Mouse (Mus musculus) kidney, adult 9 months (tissue): ENCODE measurements around the gene Fam181a.

Experiments
- DNase-seq: peaks from one replicate; pipeline ENCODE4 v3.0.0; 2022

Gene Fam181a

GRCm38 (mm10) chr12:103358951-103359801, 48.4 kb downstream of the Fam181a start:
- no peak for DNase-seq

GRCm38 (mm10) chr12:103360812-103361211, 50.0 kb downstream of the Fam181a start:
- DNase-seq, result no peak

- DNase-seq, result no peak
Observed at GRCm38 (mm10) chr12:103361539-103362307, 50.9 kb downstream of the Fam181a start.

GRCm38 (mm10) chr12:103362336-103362735, 51.6 kb downstream of the Fam181a start:
- DNase-seq, result no peak
